Mouse (Mus musculus) spleen, embryonic (tissue): Measurements from ENCODE around the gene Sh3bp4.

Experiments used
- CTCF ChIA-PET: fragments of 350-600 bp; sonication (Branson Sonifier 250); formaldehyde crosslinking; loops from one replicate; lab custom pipeline; 2022; lab: Charles Lee

Gene Sh3bp4

DNA sequence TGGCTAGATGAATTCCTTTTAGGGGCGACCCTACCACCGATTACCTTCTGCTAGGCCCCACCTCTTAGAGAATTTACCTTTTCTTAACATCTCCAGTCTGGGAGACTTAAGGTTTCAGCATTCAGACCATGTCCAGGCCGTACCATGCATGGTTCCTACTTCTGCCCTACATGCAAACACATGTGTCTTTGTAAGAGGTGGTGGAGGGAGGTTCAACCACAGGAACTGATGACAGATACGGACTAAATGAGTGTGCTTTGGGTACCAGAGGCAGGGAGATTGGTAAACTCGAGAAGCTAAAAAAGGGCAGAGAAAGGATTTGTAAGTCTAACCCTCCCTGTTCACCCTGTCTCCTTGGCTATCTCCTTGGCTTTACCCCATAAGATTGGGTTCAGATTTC lies 23.5 kb downstream of the Sh3bp4 start:
- CTCF ChIA-PET: no interaction called here

DNA sequence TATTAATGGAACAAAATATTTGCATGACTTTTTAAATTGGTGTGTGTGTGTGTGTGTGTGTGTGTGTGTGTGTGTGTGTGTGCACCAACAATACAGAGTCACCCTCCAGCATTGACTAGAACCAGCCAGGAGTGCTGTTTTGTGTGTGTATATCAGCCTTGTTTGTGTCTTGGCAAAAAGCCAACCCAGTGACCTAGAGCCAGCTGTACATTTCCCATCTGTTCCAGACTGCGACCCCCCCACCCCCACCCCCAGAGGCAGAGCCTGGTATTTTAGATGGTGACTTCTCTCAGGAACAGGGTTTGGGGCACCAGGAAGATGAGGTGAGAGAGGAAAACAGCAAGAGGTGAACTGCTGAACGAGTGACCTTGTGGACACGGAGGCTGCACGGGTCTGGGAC lies 24.2 kb downstream of the Sh3bp4 start:
- CTCF ChIA-PET: no interaction called here

DNA sequence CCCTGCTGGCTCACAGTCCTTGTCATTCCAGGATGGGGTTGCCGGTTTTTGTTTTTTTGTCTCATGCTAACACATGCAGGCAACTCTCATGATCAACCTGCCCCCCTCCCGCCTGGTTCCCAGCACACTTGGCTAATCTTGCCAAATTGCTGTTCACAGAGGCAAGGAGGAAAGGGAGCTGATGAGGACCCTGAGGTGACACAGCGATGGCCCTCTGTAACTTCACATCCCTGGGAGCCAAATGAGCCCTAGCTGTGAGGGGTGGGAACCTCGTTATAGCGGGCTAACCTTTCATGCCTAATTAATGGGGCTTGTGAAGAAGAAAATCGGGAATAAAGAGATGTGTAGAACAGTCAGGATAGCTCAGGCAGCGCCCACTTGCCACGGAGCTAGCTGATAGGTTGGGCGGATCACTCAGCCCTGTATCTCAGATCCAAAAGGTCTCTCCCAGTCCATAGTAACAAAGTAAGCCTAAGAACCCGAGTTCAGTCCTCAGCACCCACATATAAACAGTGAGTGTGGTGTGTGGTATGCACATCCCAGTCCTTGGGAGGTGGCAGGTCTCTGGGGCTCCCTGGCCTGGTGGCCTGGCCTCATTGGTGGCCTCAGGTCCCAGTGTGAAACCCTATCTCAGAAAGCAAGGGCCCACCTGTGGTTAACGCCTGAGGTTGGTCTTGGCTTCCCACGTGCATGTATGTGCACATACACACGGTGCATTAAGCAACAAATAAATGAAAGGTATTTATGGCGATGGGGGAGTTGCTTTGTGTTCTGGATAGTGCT lies 25.6 kb downstream of the Sh3bp4 start:
- CTCF ChIA-PET: no interaction called here

DNA sequence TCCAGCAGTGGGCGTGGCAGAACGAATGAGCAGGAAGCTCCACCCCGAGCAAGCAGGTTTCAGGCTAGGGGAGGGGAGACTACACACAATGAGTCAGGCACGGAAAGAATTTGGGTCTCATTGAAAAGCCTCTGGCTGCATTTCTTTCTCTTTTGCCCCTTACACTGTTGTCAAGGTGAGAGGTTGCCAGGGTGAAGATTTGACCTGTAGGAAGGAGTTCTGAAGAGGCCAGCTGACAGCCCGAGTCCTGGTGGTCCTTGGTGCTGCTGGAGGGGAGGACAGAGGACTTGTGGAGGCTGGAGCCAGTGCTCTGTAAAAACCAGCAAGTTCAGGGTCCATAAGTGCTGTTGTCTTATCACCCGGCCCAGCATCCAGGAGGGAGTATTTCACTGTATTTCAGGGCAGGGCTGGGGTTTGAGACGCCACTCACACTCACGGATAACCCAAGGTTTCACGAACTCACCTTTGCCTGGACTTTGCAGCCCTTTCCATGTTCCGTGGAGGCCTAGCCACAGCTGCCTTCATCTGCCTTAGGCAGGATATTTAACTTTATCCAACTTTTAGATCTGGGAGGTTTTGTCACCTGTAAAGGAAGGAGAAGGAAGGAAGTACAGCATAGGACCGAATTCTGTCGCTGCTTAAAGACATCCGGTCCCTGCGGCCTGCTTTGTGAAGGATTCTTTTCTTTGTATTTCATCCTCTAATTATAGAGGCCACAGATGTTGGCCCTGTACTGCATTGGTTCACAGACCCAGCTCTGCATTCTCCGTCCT lies 32.2 kb downstream of the Sh3bp4 start:
- CTCF ChIA-PET: no interaction called here

DNA sequence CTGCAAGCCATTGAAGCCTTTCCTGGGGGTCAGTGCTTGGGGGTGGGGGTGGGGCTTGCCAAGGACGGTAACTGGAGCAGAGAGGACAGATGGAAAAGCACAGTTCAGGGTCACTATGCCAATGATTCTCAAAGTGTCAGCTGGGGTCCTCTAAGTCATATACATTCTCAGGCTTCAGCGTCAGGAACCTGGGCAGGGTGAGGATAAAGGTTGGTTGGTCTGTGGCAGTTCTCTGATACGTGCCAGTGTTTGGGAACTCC lies 32.7 kb downstream of the Sh3bp4 start:
- CTCF ChIA-PET: no interaction called here

DNA sequence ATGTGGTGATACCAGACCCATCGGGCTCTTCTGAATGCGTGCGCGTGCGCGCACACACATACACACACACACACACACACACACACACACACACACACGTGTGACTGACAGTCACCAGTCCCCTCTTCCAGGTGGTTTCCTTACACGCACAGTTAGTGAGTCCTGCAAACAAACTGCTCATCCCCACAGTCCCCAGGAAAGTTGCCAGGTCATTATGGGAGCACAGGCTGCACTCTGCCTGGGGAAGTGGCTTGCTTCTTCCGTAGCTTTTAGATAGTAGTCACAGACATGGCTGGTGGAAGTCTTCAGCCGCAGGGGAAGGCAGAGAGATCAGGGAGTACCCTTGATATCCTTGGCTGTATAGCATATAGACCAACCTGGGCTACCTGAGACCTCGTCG lies 33.3 kb downstream of the Sh3bp4 start:
- CTCF ChIA-PET: no interaction called here

DNA sequence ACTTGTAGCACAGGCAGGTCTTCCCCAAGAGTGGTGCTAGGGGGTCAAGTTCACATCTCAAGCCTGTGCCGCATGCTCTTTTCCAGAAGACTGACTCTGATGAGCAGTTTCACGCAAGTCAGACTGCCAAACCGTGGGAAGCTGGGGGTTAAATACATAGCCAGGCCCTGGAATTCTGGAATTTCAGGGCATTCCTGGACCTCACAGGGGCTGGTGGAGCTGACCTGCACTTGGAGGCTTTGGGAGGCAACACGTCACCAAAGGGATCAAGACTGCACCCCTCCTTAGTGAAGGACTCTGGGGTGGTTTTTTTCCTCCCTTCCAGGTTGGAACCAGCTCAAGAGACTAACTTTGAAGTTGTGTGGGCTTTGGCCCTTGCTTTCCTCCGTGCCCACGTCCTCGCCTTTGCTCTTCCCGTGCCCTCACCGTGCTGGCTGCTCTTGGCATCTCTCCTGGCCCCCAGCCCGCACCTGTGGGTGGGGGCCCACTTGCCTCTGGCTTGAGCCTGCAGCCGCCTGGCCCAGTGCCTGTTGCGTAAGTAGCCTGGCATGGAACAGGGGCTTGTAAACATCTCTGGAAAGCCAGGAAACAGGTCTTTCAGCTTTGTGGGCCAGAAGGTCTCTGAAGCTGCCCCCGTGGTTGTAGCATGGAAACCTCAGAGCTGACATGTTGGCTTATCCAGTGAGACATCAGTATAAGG lies 34.0 kb downstream of the Sh3bp4 start:
- CTCF ChIA-PET: no interaction called here

DNA sequence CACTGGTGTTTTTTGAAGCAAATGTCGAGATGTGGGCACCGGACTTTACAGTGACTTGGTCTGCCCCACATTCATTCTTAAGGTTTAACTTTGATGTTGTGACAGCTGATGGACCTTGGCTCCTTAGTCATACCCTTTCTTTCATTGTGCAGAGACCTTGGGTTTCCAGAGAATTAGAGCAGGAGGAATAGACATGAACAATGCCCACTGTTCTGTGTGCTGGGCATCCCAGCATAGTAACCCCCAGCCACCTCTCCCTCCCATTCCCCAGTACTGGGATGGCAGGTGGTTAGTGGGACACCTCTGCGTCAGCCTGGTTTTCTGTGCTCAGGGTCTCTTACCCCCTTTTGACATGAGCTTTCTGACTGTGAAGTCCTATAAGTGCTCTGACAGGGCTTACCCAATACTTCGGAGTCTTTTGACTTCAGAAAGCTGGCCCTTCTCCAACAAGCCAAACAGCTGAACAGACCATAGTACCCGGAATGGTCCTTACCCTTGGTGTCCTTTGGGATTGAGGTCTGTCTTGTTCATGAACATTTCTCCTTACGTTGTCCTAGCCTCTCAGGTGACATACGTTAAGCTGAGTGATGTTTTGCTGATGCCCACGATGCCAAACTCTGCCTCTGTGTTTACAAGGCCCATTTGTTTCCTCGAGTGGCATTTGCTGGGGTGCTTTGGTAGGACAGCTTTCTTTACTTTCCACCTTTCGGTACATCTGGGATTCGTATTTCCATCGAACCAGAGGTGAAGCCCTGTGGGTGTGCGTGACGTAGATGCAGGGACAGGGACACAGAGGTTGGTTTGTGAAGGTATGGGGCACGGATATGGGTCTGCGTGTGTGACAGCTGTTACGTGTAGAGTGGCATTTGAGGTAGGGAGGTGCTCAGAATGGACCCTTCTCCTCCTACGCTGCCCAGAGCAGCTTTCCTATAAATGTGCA lies 35.9 kb downstream of the Sh3bp4 start:
- CTCF ChIA-PET: no interaction called here

DNA sequence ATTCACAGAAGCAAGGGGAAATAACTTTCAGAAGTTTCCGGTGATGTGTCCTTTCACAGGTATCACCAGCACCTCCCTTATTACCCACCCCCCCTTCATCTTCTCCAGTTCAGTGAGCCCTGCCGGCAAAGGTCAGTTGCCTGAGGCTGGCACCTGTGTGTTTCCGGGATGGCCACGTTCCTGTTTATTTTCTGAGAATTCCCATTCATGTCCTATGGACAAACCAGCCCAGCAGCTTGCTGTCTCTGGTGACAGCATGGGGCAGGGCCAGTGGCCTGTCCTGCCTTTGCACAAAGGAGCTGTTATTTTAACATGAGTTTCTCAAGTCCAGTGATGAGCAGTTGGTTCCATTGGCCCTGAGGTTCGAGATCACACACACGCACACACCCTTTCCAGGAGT lies 37.3 kb downstream of the Sh3bp4 start:
- CTCF ChIA-PET: no interaction called here

DNA sequence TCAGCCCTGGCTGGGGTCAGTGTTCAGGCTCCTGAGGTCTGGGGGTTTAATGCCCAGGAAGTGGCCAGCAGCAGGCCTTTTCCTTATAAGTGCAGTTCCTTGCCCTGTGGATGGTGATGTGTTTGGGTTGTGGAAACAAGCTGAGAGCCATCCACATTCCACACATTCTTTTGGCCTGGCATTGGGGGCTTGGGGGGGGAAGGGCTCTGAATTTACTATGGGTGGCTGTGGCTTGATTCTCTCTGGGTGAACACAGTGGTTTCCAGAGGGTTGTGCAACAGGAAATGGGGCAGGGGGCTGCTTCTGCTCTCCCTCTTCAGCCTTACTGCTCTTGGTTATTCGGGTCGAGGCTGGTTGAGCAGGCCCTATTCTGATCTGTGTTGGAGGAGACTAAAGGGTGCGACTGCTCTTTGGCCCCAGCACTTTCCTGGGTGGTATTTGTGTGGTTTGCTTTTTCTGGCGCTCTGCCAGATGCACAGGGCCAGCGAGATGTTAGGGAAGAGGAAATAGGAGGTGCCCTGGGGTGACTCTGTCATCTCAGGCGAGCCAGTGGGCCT lies 38.2 kb downstream of the Sh3bp4 start:
- CTCF ChIA-PET: no interaction called here

DNA sequence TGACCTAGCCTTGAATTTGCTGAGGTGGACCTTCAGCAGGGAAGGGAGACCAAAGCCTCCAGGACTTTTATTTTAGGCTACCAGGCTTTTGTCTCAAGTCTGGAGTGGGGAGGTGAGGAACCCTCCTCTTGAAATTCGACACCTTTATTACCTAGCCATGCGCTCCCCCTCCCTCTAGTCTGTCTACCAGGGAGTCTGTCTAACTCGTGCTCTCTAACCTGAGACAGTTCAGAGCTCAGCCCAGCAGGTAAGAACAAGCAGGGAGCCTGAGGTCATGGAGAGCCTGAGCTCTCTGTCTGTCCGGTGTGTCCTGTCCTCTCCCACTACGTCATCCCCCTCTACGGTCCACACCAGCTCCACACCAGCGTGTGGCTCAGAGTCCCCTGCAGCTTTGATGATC lies 39.6 kb downstream of the Sh3bp4 start:
- CTCF ChIA-PET: no interaction called here

DNA sequence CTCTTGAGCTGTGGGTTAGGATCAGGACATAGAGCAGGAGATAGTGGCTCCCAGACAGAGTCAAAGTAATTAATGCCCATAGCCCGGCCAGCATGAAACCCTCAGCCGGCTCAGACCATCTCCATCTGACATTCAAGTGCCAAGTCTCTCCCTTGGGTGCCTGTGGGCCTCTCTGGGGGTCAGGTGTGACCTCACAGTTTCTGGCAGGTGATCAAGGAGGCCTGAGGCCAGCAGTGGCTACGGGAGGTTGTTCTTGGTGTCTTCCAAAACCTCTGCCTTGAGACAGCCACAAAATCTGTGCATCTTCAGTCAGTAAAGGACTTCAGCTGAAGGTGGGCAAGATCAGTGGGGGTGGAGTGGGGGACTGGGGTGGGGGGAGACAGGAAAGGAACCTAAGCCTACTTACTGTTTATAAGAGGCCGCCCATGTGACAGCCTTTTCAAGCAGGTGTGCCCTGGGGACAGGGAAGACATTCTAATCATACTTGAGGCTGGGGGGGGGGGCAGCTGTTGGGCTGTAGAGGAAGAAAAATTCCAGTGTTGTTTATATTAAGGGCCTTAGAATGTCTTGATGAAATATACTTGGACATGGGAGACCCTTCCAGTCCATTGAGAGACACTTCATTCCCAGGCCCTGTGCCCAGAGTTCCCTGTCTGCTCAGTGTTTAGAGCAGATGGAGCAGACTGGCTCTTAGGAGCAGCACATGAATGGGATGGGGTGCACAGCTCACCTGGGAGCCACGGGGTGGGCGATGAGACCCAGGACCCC lies 40.7 kb downstream of the Sh3bp4 start:
- CTCF ChIA-PET: no interaction called here

DNA sequence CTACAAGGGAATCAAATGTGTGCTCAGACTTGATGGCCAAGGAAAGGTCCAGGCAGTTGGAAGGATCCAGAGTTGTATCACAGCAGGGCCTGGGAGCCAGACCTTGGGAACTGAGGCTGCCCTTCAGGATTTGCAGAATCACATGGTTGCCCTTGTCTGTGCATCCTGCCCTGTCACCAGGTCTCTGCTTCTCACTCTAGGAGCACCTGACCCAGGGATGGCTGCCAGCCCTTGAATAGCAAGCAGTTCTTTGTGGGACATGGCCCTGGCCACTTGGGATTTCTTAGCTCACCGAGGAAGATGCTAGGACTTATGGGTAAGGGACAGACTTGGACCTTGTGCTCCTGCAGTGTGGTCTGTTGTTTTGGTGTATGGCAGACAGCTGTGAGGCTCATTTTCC lies 42.3 kb downstream of the Sh3bp4 start:
- CTCF ChIA-PET: no interaction called here

DNA sequence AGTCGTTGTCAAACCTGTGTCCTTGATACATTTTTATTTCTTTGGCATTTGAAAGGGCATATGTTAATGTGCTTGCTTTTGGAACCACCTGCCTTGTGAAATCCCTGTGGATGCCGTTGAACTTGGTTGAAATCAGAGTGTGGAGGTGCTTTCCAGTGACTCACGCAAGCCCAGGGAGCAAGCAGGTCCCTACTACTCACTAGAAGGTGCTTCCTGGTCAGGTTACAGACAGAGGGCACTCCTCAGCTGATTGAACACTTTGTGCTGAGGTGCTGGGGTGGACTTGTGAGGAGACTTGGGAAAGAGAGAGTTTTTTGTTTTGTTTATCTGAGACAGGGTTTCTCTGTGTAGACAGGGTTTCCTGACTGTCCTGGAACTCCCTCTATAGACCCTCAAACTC lies 43.5 kb downstream of the Sh3bp4 start:
- CTCF ChIA-PET: no interaction called here

DNA sequence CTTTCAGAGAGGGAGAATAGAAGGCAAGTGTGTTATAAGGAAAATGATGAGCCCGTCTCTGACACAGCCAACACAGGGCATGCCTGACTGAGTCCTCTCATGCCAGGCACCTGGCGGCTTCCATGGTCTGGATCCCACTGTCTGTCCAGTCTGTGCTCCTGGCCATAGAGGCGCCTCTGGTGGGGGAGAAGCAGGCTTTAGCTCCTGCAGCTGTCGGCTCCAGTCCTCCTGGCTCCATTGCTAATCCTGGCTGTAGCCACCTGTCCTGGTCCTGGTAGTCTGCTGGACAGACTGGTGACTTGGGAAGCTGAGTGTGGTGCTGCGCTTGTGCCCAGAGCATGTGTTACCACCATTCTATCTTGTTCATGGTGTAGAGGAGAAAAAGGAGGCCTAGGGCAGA lies 46.8 kb downstream of the Sh3bp4 start:
- CTCF ChIA-PET: no interaction called here

DNA sequence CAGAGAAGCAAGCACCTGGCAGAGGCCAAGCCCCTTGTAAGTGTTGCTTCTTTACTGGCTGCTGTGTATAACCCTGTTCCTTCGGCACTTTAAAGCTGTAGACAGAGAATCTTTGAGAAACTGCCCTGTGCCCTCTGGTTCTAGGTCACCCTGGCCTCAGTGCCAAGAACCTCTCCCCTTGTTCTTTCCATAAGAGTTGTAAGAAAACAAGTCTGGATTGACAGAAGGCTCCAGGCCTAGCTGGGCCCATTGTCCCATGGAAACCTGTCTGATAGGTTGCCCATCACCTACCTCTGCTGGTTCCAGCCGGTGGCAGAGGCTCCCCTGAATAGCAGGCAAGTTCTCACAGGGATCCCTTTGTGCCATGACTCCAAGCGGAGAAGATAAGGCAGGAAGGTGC lies 47.9 kb downstream of the Sh3bp4 start:
- CTCF ChIA-PET: no interaction called here

DNA sequence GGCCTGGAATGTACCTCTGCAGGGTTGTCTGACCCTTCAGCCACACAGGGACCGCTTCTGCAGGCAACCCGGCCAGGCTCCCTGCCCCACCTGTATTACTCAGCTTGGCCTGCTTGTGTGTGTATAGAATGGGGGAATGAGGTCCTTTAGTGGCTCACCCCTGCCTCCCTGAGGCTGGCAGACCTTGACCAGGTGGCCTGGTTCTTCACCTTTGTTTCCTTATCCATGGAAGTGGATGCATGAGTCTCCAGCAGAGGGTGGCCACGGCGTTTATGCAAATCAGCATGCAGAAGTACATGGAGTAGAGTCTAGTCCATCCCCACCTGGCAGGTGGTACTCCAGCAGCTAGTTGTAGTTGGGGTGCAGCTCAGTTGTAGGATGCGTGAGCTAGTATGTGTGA lies 48.6 kb downstream of the Sh3bp4 start:
- CTCF ChIA-PET: no interaction called here

DNA sequence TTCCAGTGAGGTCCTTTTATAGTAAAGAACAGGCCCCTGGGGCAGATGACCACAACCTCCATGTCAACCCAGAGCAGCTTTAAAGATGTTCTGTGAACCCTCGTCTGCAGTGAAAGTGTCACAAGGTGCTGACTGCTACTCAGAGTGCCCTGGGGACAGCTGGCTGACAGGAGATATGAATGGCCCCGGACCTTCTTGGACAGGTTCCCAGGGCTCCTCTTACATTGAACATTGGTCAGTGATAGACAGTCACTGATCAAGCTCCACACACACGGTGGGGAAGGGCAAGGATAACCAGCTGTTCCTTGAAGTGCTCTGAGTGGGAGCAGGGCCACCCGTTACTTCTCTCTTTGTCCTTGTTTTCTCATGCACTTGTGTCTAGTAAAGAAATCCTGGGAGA lies 50.1 kb downstream of the Sh3bp4 start:
- CTCF ChIA-PET: no interaction called here

DNA sequence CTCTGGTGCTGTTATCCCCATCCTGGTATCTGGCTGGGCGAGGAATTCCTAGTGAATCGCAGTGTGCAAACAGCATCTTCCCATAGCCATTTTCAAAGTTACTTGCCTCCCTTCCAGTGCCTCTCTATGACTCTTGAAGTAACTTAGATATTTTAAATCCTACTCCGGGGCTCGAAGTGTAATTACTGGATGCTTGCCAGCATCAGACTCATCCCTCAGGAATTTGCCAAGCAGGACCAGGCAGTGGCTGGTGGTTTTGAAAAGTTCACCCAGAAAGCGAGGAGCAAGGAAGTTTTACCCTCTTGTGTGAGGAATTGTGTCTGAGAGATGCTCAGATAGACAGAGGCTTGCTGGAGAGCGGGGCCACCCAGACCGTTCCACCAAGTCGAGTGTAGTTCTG lies 51.3 kb downstream of the Sh3bp4 start:
- CTCF ChIA-PET: no interaction called here

DNA sequence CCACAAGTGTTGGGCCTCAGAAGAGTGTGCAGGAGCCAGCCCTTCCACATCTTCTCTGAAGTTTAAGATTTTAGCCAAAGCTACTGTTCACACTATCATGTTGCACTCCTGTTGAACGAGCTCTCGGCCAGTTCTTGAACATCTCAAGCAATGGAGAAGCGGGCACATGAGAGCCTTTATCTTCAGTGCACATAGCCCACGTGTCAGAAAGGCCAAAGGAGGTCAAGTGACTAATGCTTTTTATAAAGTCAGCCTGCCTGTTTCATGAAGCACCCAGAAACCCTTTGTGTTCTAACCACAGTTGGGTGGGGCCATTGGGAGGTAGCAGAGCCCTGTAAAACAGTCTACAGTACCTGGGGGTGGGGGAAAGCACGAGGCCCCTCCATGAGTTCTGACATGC lies 52.2 kb downstream of the Sh3bp4 start:
- CTCF ChIA-PET: no interaction called here

DNA sequence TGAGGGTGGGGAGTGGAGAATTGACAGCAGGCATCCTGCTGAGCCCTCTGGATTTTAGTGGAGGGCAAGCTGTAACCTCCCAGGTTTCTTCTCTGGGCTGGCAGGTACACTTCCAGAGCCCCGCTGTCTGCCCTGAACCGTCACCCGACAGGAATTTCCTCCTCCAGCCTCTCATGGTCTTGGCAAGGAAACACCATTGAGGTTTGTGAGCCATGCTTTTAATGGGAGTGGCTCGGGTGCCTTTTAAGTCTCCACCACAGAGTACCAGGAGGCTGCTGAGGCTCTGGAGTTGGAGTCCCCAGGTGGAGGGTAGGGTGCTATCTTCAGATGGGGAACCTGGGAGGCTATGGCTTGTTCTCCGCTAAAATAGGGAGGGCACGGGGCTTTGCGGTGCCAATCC lies 53.9 kb downstream of the Sh3bp4 start:
- CTCF ChIA-PET: no interaction called here
